Mouse (Mus musculus) CD4-positive naive resting alpha-beta T cell, adult 76 days (primary cell): ENCODE results near the gene Zfp985. TPM values are rescaled to one million over a fixed set of nuclear protein-coding genes. Genes with fewer than 3 reads are reported as not detected.

ENCODE experiments used
- total RNA-seq: library from RNA; stranded (reverse); gene quantifications from one replicate; pipeline ENCODE4 v1.2.4, GENCODE M21; 2023

The Zfp985 gene
- total RNA-seq = 0.29 TPM

DNA sequence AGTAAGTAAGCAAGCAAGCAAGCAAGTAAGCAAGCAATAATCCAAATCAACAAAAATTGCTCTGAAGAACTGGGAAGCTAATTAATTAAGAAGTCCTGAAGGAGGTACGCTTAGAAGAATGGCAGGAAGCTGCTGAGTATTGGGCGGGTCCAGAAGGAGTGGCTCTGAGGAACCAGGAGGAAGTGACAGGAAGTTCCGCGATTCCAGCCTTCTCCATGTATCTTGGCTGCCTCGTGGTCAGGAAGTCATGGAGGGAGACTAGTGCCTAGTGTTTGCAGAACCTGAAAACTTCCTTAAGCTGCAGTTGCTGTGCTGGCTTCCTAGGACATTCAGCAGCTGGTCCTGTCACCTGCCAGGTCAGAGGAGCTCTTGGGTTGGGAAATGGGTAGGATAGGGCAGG is at the start of gene Zfp985:
Gene Zfp985, plus strand, starts transcription at position 207 of the 400 bp plus-strand sequence.

DNA sequence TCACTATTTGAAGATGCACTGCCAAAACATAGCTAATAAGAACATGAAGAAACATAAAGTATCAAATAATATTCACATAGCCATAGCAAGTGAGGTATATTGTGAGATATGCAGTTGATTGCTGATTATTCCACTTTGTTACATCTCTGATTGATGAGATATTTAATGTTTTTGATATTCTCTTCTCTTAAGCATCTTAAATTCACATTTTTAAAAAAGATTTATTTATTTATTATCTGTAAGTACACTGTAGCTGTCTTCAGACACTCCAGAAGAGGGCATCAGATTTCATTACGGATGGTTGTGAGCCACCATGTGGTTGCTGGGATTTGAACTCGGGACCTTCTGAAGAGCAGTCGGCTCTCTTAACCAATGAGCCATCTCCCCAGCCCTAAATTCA is 13.2 kb upstream of the Zfp985 start, which contains the start of gene Gm16503:
Gene Gm16503, plus strand, starts transcription at position 301 of the 400 bp plus-strand sequence.

Other genes starting within 250 kb of the Zfp985 start
- 0.21 TPM for gene Zfp988, start 247.6 kb upstream of the Zfp985 start, total RNA-seq
- 1.3 TPM for gene Zfp978, start 192.0 kb upstream of the Zfp985 start, total RNA-seq
- gene Zfp982, start 60.9 kb upstream of the Zfp985 start, total RNA-seq = not detected
- gene Gm16503, start 13.1 kb upstream of the Zfp985 start, total RNA-seq = not detected
- not detected for gene Zfp979, start 89.2 kb downstream of the Zfp985 start, total RNA-seq
- 0.32 TPM for gene Zfp534, start 149.3 kb downstream of the Zfp985 start, total RNA-seq